Mouse (Mus musculus) limb, embryonic 14.5 days (tissue): ENCODE results near the gene Pmpcb. TPM values are rescaled to one million over a fixed set of nuclear protein-coding genes. Genes with fewer than 3 reads are reported as not detected.

ENCODE experiments used
- ATAC-seq: fragments of 200-750 bp; cut with Nextera tagmentation; 2 replicates; pipeline ENCODE4 v1.8.0; 2017; ENCODE audit warnings: low read depth, moderate number of reproducible peaks, moderate TSS enrichment; ENCODE audit not compliant: low FRiP score
- DNase-seq: peaks from one replicate; pipeline ENCODE4 v3.0.0-alpha.2; 2015; ENCODE audit warnings: low spot score
- H3K27ac ChIP-seq: fragments of 300-500 bp; sonication (generic); replicated peaks from 2 replicates; pipeline ENCODE4 v1.5.1; 2014; ENCODE audit warnings: low read depth, mild to moderate bottlenecking, low read length, moderate library complexity, mixed read lengths
- H3K27me3 ChIP-seq: fragments of 300-500 bp; sonication (generic); 2 replicates; pipeline ENCODE4 v1.6.1; 2014; ENCODE audit warnings: low read length, mixed read lengths; ENCODE audit not compliant: control insufficient read depth, insufficient read depth
- H3K36me3 ChIP-seq: fragments of 300-500 bp; sonication (generic); 2 replicates; pipeline ENCODE4 v1.6.1; 2014; ENCODE audit warnings: mild to moderate bottlenecking, low read length, moderate library complexity, mixed read lengths; ENCODE audit not compliant: control insufficient read depth, insufficient read depth
- H3K4me1 ChIP-seq: fragments of 300-500 bp; sonication (generic); 2 replicates; pipeline ENCODE4 v1.6.1; 2014; ENCODE audit warnings: antibody characterized with exemption, low read length, mixed read lengths; ENCODE audit not compliant: control insufficient read depth, insufficient read depth
- H3K4me2 ChIP-seq: fragments of 300-500 bp; sonication (generic); replicated peaks from 2 replicates; pipeline ENCODE4 v1.6.1; 2014; ENCODE audit warnings: low read depth, mild to moderate bottlenecking, low read length, moderate library complexity; ENCODE audit not compliant: severe bottlenecking
- H3K4me3 ChIP-seq: fragments of 300-500 bp; sonication (generic); replicated peaks from 2 replicates; pipeline ENCODE4 v1.5.1; 2014; ENCODE audit warnings: low read length
- H3K9ac ChIP-seq: fragments of 300-500 bp; sonication (generic); 2 replicates; pipeline ENCODE4 v1.6.1; 2014; ENCODE audit warnings: mild to moderate bottlenecking, low read depth, low read length, moderate library complexity; ENCODE audit not compliant: severe bottlenecking
- H3K9me3 ChIP-seq: fragments of 300-500 bp; sonication (generic); 2 replicates; pipeline ENCODE4 v1.6.1; 2016; ENCODE audit warnings: low read length; ENCODE audit not compliant: control insufficient read depth
- POLR2A ChIP-seq: fragments of 200-500 bp; IDR thresholded peaks from 2 replicates; pipeline ENCODE4 v1.8.0; 2012; ENCODE audit warnings: inconsistent platforms, mild to moderate bottlenecking, moderate library complexity, borderline replicate concordance; ENCODE audit not compliant: insufficient read depth, insufficient read length; ENCODE audit errors: extremely low read depth
- WGBS: fragments of 180-500 bp; shearing (Covaris S2); extraction: QIAGEN DNeasy Blood & Tissue Kit; methylation state at CpG from one replicate; pipeline ENCODE4 v1.1.7; 2014; 5-methylcytosine and 5-hydroxymethylcytosine counted together
- polyA plus RNA-seq, 2 experiments: library from polyadenylated mRNA; depleted of rRNA in 1 of 2; stranded (reverse) in 1 of 2; unstranded in 1 of 2; fragments of >200 nt; fragmentation: Nextera tagmentation in 1 of 2; extraction: Ambion mirVana in 1 of 2; gene quantifications; 2 replicates each; pipeline versions ENCODE4 v1.2.1 to v1.2.3; 2012 to 2014

Pmpcb gene
- polyA plus RNA-seq, 2 experiments, result 80.0 to 82.7 TPM

- DNase-seq, result no peak
- no peak for ATAC-seq
- Histone ChIP-seq H3K4me2 (no peak overlapping the region), H3K27me3 (no peaks in the 10 kb centered on the region), H3K4me3 (no peak overlapping the region), H3K9me3 (no peaks in the 10 kb centered on the region), H3K9ac (no peak overlapping the region), H3K27ac (no peak overlapping the region), H3K36me3 (peaks cover 17% of the 10 kb centered on the region), H3K4me1 (peaks cover 6% of the 10 kb centered on the region)
- WGBS, result 77% methylated on average over 10 of the region's 11 CpGs
- TF ChIP-seq POLR2A, result no peak
These were observed 895 bp upstream of the Pmpcb start for GRCm38 (mm10) chr5:21736046-21736445.

GRCm38 (mm10) chr5:21737620-21738019, 679 bp downstream of the Pmpcb start:
- Histone ChIP-seq H3K4me1 (peaks cover 6% of the 10 kb centered on the region), H3K9ac (peak overlapping the region; percentile 89), H3K4me3 (peak overlapping the region; percentile 82), H3K4me2 (peak overlapping the region; percentile 87), H3K9me3 (no peaks in the 10 kb centered on the region), H3K27ac (0 out of 2 replicates have a peak overlapping the region, but pooled peaks have one; percentile 81), H3K27me3 (no peaks in the 10 kb centered on the region), H3K36me3 (peaks cover 33% of the 10 kb centered on the region)
- 24% methylated on average over 10 of the region's 10 CpGs for WGBS
- DNase-seq, result no peak
- ATAC-seq, result no peak
- TF ChIP-seq POLR2A, result no peak

GRCm38 (mm10) chr5:21739120-21739519, 2.2 kb downstream of the Pmpcb start:
- Histone ChIP-seq H3K4me3 (no peak overlapping the region), H3K9me3 (no peaks in the 10 kb centered on the region), H3K27ac (no peak overlapping the region), H3K9ac (no peak overlapping the region), H3K4me1 (peaks cover 6% of the 10 kb centered on the region), H3K27me3 (no peaks in the 10 kb centered on the region), H3K36me3 (peaks cover 47% of the 10 kb centered on the region), H3K4me2 (no peak overlapping the region)
- TF ChIP-seq POLR2A, result no peak
- ATAC-seq, result no peak
- no peak for DNase-seq
- 90% methylated on average over 11 of the region's 11 CpGs for WGBS

GRCm38 (mm10) chr5:21739881-21740280, 2.9 kb downstream of the Pmpcb start:
- no peak for DNase-seq
- H3K27me3 ChIP-seq, result no peaks in the 10 kb centered on the region
- H3K9me3 ChIP-seq, result no peaks in the 10 kb centered on the region
- no peak overlapping the region for H3K4me2 ChIP-seq
- H3K4me1 ChIP-seq, result peaks cover 6% of the 10 kb centered on the region
- no peak for TF ChIP-seq POLR2A
- H3K9ac ChIP-seq, result no peak overlapping the region
- 90% methylated on average over 13 of the region's 13 CpGs for WGBS
- no peak overlapping the region for H3K4me3 ChIP-seq
- ATAC-seq, result no peak
- no peak overlapping the region for H3K27ac ChIP-seq
- H3K36me3 ChIP-seq, result peaks cover 55% of the 10 kb centered on the region

DNA sequence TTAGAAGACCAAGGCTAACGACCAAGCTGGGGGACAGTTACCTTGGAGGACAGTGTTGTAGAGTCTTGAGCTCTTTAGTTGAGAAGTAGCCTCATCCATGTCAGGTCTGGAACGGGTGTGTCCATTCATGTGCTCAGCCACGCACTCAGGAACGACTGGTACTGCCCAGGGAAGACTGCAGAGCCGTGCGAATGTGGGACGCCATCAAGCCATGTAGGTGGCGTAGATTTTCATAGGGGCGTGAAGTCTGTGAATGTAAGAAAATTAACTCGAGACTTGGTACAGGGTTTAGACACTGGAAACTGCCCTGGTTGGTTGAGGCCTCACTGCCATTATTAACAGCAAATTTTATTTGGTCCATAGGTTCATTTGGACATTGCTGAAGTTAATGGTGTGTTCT, 6.7 kb downstream of the Pmpcb start:
- no peaks in the 10 kb centered on the region for H3K27me3 ChIP-seq
- ATAC-seq (no peak), DNase-seq (no peak)
- H3K27ac ChIP-seq, result no peak overlapping the region
- H3K4me2 ChIP-seq, result no peak overlapping the region
- no peak for TF ChIP-seq POLR2A
- no peak overlapping the region for H3K9ac ChIP-seq
- no peaks in the 10 kb centered on the region for H3K4me1 ChIP-seq
- peaks cover 92% of the 10 kb centered on the region for H3K36me3 ChIP-seq
- H3K4me3 ChIP-seq, result no peak overlapping the region
- WGBS, result 93% methylated on average over 10 of the region's 10 CpGs
- H3K9me3 ChIP-seq, result no peaks in the 10 kb centered on the region

DNA sequence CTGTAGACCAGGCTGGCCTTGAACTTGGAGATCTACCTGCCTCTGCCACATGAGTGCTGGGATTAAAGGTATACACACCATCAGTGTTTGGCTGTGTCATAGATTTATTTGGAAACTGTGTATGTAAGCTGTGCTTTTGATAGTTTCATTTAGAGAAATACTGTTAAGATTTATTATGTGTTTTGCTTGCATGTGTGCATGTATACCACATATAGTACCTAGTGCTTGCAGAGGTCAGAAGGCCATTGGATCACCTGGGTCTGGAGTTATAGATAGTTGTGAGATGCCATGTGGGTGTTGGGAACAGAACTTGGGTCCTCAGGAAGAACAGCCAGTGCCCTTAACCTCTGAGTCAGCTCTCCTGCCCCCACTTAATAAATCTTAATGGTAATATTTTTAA, 7.7 kb downstream of the Pmpcb start:
- no peak overlapping the region for H3K4me3 ChIP-seq
- H3K36me3 ChIP-seq, result peaks cover 97% of the 10 kb centered on the region
- no peaks in the 10 kb centered on the region for H3K27me3 ChIP-seq
- H3K4me2 ChIP-seq, result no peak overlapping the region
- H3K9me3 ChIP-seq, result no peaks in the 10 kb centered on the region
- H3K27ac ChIP-seq, result no peak overlapping the region
- DNase-seq (no peak), ATAC-seq (no peak)
- H3K4me1 ChIP-seq, result no peaks in the 10 kb centered on the region
- no peak overlapping the region for H3K9ac ChIP-seq
- no peak for TF ChIP-seq POLR2A
